7 mouse cellular contexts compared by ENCODE assay signal in the genomic region with DNA sequence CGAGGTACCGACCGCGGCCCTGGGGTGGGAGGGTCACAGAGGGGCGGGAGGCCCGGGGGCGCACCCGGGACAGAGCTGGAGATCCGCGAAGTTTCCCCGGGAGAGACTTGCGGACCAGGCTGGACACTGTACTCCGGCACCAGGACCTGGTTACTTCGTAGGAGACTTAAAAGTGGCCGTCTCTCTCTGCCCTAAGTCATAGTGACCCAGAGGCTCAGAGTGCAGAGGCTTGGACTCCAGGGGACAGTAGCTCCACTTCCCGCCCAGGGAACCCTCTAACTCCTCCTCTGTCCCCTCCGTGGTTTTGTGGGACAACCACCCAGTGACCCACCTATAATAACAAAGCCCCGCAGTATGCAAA. TPM values are rescaled to one million over a fixed set of nuclear protein-coding genes. Genes with fewer than 3 reads are reported as not detected.
DNase-seq lines count a peak whose midpoint lies in the region; ATAC-seq lines count a peak whose summit lies in the region.

No protein-coding gene starts in this region.

- WGBS in forebrain, embryonic 13.5 days, result 0% methylated on average over 17 of the region's 18 CpGs
- under 1% methylated on average over 17 of the region's 18 CpGs for WGBS in kidney, embryonic 15.5 days
- 0% methylated on average over 18 of the region's 18 CpGs for WGBS in midbrain, embryonic 15.5 days

- H3K9me3 ChIP-seq in forebrain, embryonic 13.5 days (replicated peaks), result no peaks in the 10 kb centered on the region
- no peaks in the 10 kb centered on the region for H3K9me3 ChIP-seq in kidney, embryonic 15.5 days (replicated peaks)
- H3K9me3 ChIP-seq in midbrain, embryonic 15.5 days, result no peaks in the 10 kb centered on the region

- H3K36me3 ChIP-seq in forebrain, embryonic 13.5 days (ENCODE audit: poor library complexity, severe bottlenecking), result no peaks in the 10 kb centered on the region
- H3K36me3 ChIP-seq in kidney, embryonic 15.5 days, result no peaks in the 10 kb centered on the region
- no peaks in the 10 kb centered on the region for H3K36me3 ChIP-seq in midbrain, embryonic 15.5 days (replicated peaks)

- H3K9ac ChIP-seq in forebrain, embryonic 13.5 days, result peak overlapping the region; percentile 78
- peak overlapping the region; percentile 52 for H3K9ac ChIP-seq in kidney, embryonic 15.5 days
- peak overlapping the region; percentile 57 for H3K9ac ChIP-seq in midbrain, embryonic 15.5 days

- peak overlapping the region; percentile 91 for H3K4me2 ChIP-seq in forebrain, embryonic 13.5 days
- peak overlapping the region; percentile 94 for H3K4me2 ChIP-seq in kidney, embryonic 15.5 days
- peak overlapping the region; percentile 90 for H3K4me2 ChIP-seq in midbrain, embryonic 15.5 days

- DNase-seq in ovary, postnatal 36 days (ENCODE audit: low spot score), result peak; percentile 31
- DNase-seq in ovary, adult 18-20 months (ENCODE audit: low spot score), result no peak
- DNase-seq in left cerebral cortex, adult 18-20 months (ENCODE audit: low spot score in 2 of 2), result no peak
- DNase-seq in cerebellum, adult 8-10 months, result no peak

- no peak overlapping the region for H3K27ac ChIP-seq in forebrain, embryonic 13.5 days
- no peak overlapping the region for H3K27ac ChIP-seq in kidney, embryonic 15.5 days
- H3K27ac ChIP-seq in midbrain, embryonic 15.5 days, result no peak overlapping the region

- H3K27me3 ChIP-seq in forebrain, embryonic 13.5 days, result no peaks in the 10 kb centered on the region
- H3K27me3 ChIP-seq in kidney, embryonic 15.5 days, result no peaks in the 10 kb centered on the region
- no peaks in the 10 kb centered on the region for H3K27me3 ChIP-seq in midbrain, embryonic 15.5 days (replicated peaks)

- no peak for ATAC-seq in forebrain, embryonic 13.5 days
- ATAC-seq in kidney, embryonic 15.5 days (replicated peaks; ENCODE audit: low FRiP score), result peak; percentile 87
- no peak; the same call in 1 of the 2 replicates for ATAC-seq in midbrain, embryonic 15.5 days (replicated peaks)

- H3K4me1 ChIP-seq in forebrain, embryonic 13.5 days, result no peaks in the 10 kb centered on the region
- H3K4me1 ChIP-seq in kidney, embryonic 15.5 days, result no peaks in the 10 kb centered on the region
- peaks cover 8% of the 10 kb centered on the region for H3K4me1 ChIP-seq in midbrain, embryonic 15.5 days

- peak overlapping the region; percentile 67 for H3K4me3 ChIP-seq in forebrain, embryonic 13.5 days
- H3K4me3 ChIP-seq in kidney, embryonic 15.5 days (replicated peaks), result peak overlapping the region; percentile 65
- peak overlapping the region; percentile 57 for H3K4me3 ChIP-seq in midbrain, embryonic 15.5 days

RNA-seq across cellular contexts. Expression of gene Dpyd, which starts 0.4 kb away (rescaled TPM):
- polyA plus RNA-seq in forebrain, embryonic 13.5 days (2015; fragmentation: Nextera tagmentation; extraction: Ambion mirVana), result 5.7 and 6.6 TPM in 2 replicates
- polyA plus RNA-seq in kidney, embryonic 15.5 days (2015; fragmentation: Nextera tagmentation; extraction: Ambion mirVana), result 3.8 and 5.6 TPM in 2 replicates
- polyA plus RNA-seq in midbrain, embryonic 15.5 days (2015; fragmentation: Nextera tagmentation; extraction: Ambion mirVana), result 4.7 and 5.1 TPM in 2 replicates
- total RNA-seq in left cerebral cortex, adult 18-20 months (2021), result 10 to 100 TPM in 1 of 2 experiments, 1 to 10 TPM in 1; 9.1 to 12.5 TPM
